Mouse (Mus musculus): Measurements from ENCODE around the gene Brk1. TPM values are rescaled to one million over a fixed set of nuclear protein-coding genes. Genes with fewer than 3 reads are reported as not detected.

The Brk1 gene
- polyA plus RNA-seq, 1 experiment: 112 TPM

- H3K4me1 ChIP-seq (ENCODE audit: control insufficient read depth, insufficient read depth, low read length): no peaks in the 10 kb centered on the region
- TF ChIP-seq CTCF (IDR thresholded peaks at IDR 0.05; ENCODE audit: control insufficient read depth, insufficient read depth, low read length): no peak
- TF ChIP-seq POLR2A (IDR thresholded peaks at IDR 0.05; ENCODE audit: borderline replicate concordance, control insufficient read depth, low read depth, low read length): no peak
- no peak overlapping the region for H3K27ac ChIP-seq (ENCODE audit: control insufficient read depth, insufficient read depth, low read depth, low read length, poor library complexity)
- H3K4me3 ChIP-seq (replicated peaks; ENCODE audit: control insufficient read depth, low read depth, low read length): no peak overlapping the region
- 92% methylated on average over 2 of the region's 2 CpGs for WGBS
Observed at GRCm38 (mm10) chr6:113592637-113593036, 11.9 kb upstream of the Brk1 start.

DNA sequence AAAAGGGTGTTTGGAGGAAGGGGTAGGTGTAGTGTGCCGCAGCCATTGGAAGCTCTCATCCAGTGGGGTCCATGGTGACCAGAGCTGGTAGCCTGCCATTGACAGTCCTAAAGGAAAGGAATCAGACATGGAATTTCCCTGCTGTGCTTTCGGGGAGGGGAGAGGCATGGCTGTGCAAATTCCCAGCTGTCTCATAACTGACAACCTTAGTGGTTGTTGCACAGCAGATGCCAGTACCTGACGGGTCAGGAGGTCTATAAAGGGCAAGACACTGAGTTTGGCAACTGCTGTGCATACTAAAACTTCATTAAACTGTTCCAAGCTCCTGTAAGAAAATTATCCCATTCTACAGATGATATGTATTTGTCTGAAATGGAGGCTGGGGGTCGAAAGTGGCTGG lies 6.6 kb upstream of the Brk1 start:
- TF ChIP-seq POLR2A (IDR thresholded peaks at IDR 0.05; ENCODE audit: borderline replicate concordance, control insufficient read depth, low read depth, low read length) (no peak), CTCF (IDR thresholded peaks at IDR 0.05; ENCODE audit: control insufficient read depth, insufficient read depth, low read length) (no peak)
- Histone ChIP-seq H3K4me3 (replicated peaks; ENCODE audit: control insufficient read depth, low read depth, low read length) (no peak overlapping the region), H3K4me1 (ENCODE audit: control insufficient read depth, insufficient read depth, low read length) (no peaks in the 10 kb centered on the region), H3K27ac (ENCODE audit: control insufficient read depth, insufficient read depth, low read depth, low read length, poor library complexity) (no peak overlapping the region)
- WGBS: 88% methylated on average over 4 of the region's 4 CpGs

DNA sequence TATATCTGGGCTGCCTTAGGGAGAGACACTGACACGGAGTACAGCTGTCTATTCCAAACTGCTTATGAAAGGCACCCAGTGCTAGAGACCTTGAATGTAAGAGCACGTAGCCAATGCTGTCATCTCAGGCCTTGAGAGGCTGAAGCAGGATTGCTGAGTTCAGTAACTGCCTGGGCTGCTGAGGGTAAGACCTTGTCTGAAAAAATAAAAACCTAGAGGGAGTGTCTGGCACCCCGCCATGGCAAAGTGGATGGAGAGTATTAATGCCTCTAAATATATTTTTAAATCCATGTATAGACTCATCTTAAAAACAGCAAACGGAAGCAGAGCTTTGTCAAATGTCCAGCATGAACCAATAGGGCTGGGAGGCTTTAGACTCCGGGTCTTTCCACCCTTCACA lies 4.7 kb upstream of the Brk1 start:
- Histone ChIP-seq H3K27ac (ENCODE audit: control insufficient read depth, insufficient read depth, low read depth, low read length, poor library complexity) (no peak overlapping the region), H3K4me1 (ENCODE audit: control insufficient read depth, insufficient read depth, low read length) (no peaks in the 10 kb centered on the region), H3K4me3 (replicated peaks; ENCODE audit: control insufficient read depth, low read depth, low read length) (no peak overlapping the region)
- WGBS: 85% methylated on average over 5 of the region's 5 CpGs
- TF ChIP-seq CTCF (IDR thresholded peaks at IDR 0.05; ENCODE audit: control insufficient read depth, insufficient read depth, low read length) (no peak), POLR2A (IDR thresholded peaks at IDR 0.05; ENCODE audit: borderline replicate concordance, control insufficient read depth, low read depth, low read length) (no peak)

GRCm38 (mm10) chr6:113600543-113601139 lies 3.9 kb upstream of the Brk1 start, which contains the start of gene Fancd2os:
Gene Fancd2os (minus strand): TSS chr6:113600715.
- H3K4me1 ChIP-seq (ENCODE audit: control insufficient read depth, insufficient read depth, low read length): no peaks in the 10 kb centered on the region

GRCm38 (mm10) chr6:113602821-113603220 lies 1.8 kb upstream of the Brk1 start:
- Histone ChIP-seq H3K4me3 (replicated peaks; ENCODE audit: control insufficient read depth, low read depth, low read length) (no peak overlapping the region), H3K4me1 (ENCODE audit: control insufficient read depth, insufficient read depth, low read length) (peaks cover 1% of the 10 kb centered on the region; the same call in 1 of the 2 replicates), H3K27ac (ENCODE audit: control insufficient read depth, insufficient read depth, low read depth, low read length, poor library complexity) (no peak overlapping the region)
- TF ChIP-seq CTCF (IDR thresholded peaks at IDR 0.05; ENCODE audit: control insufficient read depth, insufficient read depth, low read length) (no peak), POLR2A (IDR thresholded peaks at IDR 0.05; ENCODE audit: borderline replicate concordance, control insufficient read depth, low read depth, low read length) (no peak)
- WGBS: 69% methylated on average over 6 of the region's 6 CpGs

More at GRCm38 (mm10) chr6:113600543-113601139, 3.9 kb upstream of the Brk1 start, which contains the start of gene Fancd2os:
- Histone ChIP-seq H3K27ac (ENCODE audit: control insufficient read depth, insufficient read depth, low read depth, low read length, poor library complexity) (no peak within 1 kb of the TSS), H3K4me3 (replicated peaks; ENCODE audit: control insufficient read depth, low read depth, low read length) (no peak within 1 kb of the TSS)
- 88% methylated on average over 23 of the region's 23 CpGs for WGBS
- TF ChIP-seq CTCF (IDR thresholded peaks at IDR 0.05; ENCODE audit: control insufficient read depth, insufficient read depth, low read length) (no peak), POLR2A (IDR thresholded peaks at IDR 0.05; ENCODE audit: borderline replicate concordance, control insufficient read depth, low read depth, low read length) (no peak)

GRCm38 (mm10) chr6:113603993-113604392 lies 579 bp upstream of the Brk1 start:
- H3K4me3 ChIP-seq (replicated peaks; ENCODE audit: control insufficient read depth, low read depth, low read length): peak overlapping the region; percentile 87
- whole genome bisulfite sequencing: 63% methylated on average over 12 of the region's 12 CpGs
- peaks cover 1% of the 10 kb centered on the region; the same call in 1 of the 2 replicates for H3K4me1 ChIP-seq (ENCODE audit: control insufficient read depth, insufficient read depth, low read length)
- no peak for TF ChIP-seq CTCF (IDR thresholded peaks at IDR 0.05; ENCODE audit: control insufficient read depth, insufficient read depth, low read length)
- TF ChIP-seq POLR2A (IDR thresholded peaks at IDR 0.05; ENCODE audit: borderline replicate concordance, control insufficient read depth, low read depth, low read length): no peak
- H3K27ac ChIP-seq (ENCODE audit: control insufficient read depth, insufficient read depth, low read depth, low read length, poor library complexity): peak overlapping the region; percentile 88; the same call in 1 of the 2 replicates

GRCm38 (mm10) chr6:113605224-113605545 lies 613 bp downstream of the Brk1 start:
- H3K27ac ChIP-seq (ENCODE audit: control insufficient read depth, insufficient read depth, low read depth, low read length, poor library complexity): peak overlapping the region; percentile 88
- 2% methylated on average over 10 of the region's 10 CpGs for WGBS
- H3K4me1 ChIP-seq (ENCODE audit: control insufficient read depth, insufficient read depth, low read length): peaks cover 1% of the 10 kb centered on the region; the same call in 1 of the 2 replicates
- no peak for TF ChIP-seq CTCF (IDR thresholded peaks at IDR 0.05; ENCODE audit: control insufficient read depth, insufficient read depth, low read length)
- no peak for TF ChIP-seq POLR2A (IDR thresholded peaks at IDR 0.05; ENCODE audit: borderline replicate concordance, control insufficient read depth, low read depth, low read length)
- peak overlapping the region; percentile 87 for H3K4me3 ChIP-seq (replicated peaks; ENCODE audit: control insufficient read depth, low read depth, low read length)

DNA sequence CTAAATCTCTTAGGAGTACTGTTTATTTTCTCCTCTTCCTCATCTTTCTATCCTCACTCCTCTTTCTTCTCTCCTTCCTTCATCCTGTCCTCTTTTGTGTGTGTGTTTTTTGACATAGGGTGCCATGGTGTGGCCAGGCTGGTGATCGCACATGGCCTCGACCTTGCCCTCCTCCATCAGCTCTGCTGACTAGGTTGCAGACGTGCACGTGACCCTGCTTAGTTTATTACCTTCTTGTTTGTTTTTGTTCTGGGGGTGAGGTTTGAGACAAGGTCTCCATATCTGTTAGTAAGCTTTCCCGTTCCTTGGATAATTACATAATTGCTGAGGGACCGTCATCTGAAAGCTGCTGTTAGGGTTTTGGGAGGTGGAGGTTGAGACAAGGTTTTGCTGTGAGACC lies 4.3 kb downstream of the Brk1 start:
- Histone ChIP-seq H3K27ac (ENCODE audit: control insufficient read depth, insufficient read depth, low read depth, low read length, poor library complexity) (no peak overlapping the region), H3K4me3 (replicated peaks; ENCODE audit: control insufficient read depth, low read depth, low read length) (no peak overlapping the region), H3K4me1 (ENCODE audit: control insufficient read depth, insufficient read depth, low read length) (peaks cover 1% of the 10 kb centered on the region; the same call in 1 of the 2 replicates)
- TF ChIP-seq CTCF (IDR thresholded peaks at IDR 0.05; ENCODE audit: control insufficient read depth, insufficient read depth, low read length) (no peak), POLR2A (IDR thresholded peaks at IDR 0.05; ENCODE audit: borderline replicate concordance, control insufficient read depth, low read depth, low read length) (no peak)
- 92% methylated on average over 6 of the region's 6 CpGs for WGBS
